Mouse (Mus musculus): ENCODE measurements around the gene Dnajb12.

Gene Dnajb12

GRCm38 (mm10) chr10:59897511-59897910 is 18.2 kb downstream of the Dnajb12 start:
- peak; percentile 68 for DNase-seq

DNA sequence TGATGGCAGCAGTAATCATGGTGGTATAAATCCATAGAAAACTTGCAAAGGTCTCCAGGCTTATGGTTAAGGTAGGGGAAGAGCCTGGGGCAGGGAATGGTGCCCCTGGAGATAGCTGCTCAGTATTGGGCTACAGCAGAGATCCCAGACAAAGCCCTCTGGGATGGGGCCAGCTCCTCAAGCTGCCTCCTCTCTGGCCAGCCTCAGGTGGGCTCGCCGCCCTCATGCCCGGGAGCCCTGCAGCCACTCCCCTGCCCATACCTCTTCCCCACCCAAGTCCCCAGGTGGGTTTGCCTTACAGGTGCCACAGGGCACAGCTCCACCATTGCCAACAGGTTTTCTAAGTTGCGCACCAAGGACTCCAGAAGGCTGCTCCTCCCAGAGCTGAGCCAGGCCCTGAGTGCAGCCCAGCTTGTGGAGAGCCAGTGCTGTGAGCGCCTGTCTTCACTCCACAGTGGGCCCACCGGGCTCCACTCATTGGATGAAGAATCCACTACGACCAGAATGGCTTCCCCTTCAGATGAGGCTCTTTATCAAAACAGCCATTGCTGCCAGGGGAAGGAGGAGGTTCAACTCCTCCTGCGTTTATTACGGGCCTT is 18.9 kb downstream of the Dnajb12 start:
- no peak for DNase-seq

- DNase-seq: no peak
These were observed 19.6 kb downstream of the Dnajb12 start for GRCm38 (mm10) chr10:59898935-59899334.

DNA sequence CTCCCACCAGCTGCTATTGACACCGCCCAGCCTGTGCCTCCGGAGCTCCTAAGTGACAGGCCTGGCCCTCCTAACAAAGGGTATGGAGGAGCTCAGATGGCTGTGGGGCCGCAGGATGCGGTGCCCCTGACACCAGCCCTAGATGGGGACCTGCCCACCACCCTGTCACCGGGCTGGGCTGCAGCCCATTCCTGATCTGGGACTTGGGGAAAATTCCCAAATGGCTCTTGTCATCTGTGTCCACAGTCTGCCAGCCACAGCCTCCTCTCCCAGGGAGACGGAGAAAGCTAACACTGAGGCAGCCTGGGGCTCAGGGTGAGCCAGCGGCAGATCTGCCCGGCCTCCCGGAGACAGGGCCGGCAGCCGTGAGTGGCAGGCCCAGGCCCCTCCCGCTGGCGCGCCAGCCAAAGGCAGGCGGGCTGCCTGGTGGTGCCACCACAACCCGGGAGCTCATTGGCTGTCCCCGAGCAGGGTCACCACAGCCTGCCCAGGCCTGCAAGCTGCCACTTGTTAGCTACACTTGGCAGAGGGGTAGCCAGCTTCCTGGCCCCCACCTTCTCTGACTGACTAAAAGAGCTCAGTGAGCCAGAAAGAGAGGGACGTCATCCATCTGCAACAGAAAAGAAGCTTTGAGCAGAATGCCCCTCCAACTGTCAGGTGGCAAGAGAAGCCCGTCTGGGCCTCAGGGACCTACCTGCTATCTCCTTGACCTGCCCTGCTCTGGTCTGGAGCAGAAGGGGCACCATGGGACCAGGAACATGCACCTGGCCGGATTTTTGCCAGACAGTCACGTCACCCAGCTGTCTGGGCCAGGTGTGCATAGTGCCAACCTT is 20.2 kb downstream of the Dnajb12 start:
- DNase-seq: peak; percentile 93

GRCm38 (mm10) chr10:59900174-59900435 is 20.7 kb downstream of the Dnajb12 start:
- no peak for DNase-seq

DNA sequence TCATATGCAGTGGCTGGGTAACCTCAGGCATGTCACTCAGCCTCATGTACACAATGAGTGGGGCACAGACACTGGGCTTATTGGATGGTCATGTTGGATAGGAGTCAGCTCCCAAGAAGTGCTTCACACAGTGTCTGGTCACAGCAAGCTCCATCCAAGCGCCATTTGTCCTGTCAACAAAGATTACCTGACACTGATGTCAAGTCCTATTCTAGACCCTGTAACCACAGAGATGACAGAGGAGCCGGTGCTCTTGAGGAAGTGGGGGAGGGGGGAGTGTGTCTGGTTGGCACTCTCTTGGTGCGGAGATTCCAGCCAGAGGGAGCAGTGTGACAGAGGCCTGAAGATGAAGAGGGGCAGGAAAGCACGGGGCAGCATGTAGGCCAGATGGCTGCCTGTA is 21.6 kb downstream of the Dnajb12 start:
- peak; percentile 78 for DNase-seq

DNA sequence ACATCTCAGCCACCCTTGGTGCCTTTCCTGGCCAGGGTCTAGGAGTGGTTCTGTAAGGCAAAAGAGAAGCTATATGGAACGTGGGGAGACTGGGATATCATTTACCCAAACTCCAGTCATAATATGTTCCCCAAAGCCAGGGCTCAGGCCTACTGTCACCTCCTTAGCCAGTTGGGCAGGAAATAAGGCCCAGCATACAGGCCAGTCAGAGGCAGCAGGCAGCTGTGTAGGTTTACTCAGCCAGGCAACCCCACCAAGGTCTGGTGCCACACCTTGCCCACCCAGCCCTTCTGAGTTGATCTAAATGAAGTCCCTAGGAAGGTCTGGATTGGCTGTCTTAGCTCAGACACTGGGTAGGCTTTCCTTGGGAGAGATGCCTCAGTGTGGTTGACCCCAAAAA is 22.1 kb downstream of the Dnajb12 start:
- DNase-seq: no peak

DNA sequence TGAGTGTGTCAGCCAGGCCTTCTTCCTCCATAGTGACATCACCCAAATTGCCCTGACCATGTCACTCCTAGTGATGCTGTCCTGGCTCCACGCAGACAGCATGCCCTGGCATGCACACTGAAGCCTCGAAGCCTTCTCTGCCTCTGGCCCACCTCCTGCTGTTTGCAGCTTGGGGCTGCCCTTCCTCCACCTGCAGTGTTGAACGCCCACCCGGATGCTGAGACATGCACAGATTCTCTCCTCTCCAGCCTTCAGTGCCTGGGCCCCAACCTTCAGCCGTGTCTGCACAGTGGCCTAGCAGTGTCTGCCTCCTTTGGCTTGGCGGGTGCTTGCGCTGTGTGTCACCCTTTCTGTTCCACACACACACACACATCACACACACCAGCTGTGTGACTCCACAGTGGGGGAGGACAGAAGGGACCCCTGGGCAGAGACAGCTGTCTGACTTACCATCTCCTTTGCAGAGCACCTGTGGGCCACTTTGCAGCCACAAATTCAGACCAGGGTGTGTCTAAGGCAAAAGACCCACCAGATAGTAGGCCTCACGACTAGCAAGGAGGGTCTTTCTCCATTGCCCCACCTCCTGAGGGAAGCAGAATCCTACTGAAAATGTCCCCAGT is 22.7 kb downstream of the Dnajb12 start:
- peak; percentile 86 for DNase-seq

DNA sequence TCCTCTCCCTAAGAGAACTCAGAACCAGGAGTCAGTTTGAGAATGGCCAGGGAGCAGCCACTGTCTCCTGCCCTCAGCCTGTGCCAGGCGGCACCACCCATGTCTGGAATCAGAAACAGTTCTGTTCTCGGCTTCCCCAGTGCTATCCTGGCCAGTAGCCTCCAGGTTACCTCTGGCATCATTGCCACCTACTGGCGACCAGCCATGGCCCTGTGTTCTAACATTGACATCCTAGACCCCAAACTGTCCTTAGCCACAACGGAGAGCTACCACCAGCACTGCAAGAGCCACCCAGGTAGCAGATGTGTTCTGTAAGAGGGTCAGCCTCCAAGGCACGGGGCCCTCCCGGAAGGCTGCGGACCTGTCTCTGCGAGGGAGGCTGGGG is 23.2 kb downstream of the Dnajb12 start:
- DNase-seq: no peak

DNA sequence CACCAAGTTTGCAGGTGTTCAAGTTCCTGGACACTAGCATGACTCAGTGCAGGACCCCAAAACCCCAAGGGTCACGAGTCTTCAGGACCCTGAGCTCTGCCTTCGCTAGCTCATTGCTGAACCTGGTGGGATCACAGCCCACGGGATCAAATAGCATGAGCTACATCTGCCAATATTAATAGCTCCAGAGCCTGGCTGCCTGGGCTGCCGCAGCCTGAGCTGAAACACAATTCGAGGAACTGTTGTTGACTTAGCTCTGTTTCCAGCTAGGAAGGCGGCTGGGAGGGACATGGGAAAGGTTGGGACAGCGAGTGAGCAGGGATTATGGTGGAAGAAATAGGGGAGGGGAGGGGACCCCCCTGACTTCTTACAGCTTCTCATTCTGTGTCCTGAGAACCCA is 23.8 kb downstream of the Dnajb12 start:
- DNase-seq: no peak

GRCm38 (mm10) chr10:59907080-59907609 is 27.8 kb downstream of the Dnajb12 start:
- peak; percentile 75 for DNase-seq

DNA sequence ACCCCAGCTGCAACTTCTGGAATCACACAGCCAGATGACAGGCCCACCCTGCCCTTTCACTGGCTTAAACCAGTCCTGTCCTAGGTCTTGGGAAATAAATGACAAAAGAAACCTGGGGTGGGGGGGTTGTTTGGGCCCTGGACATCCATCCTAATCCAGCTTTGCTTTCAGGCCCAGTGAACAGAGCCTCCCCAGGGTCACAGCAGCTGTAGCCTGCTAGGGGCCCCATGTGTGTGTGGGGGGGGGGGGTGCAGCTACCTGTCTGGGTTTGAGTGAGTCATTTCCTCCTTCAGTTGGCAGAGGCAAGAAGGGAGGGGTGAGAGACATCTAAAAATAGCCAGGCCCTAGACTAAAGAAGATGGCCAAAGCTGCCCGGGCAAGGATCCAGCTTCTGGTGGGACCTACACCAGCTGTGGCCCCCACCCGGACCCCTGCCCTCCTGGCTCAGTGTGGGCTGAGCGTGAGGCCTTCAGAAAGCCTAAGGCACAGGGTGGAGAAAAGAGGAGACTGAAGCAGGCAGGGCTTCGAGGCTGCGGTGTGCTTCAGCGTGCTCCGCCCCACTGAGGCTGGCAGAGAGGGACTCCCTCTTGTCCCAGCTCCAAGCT is 28.4 kb downstream of the Dnajb12 start:
- DNase-seq: peak; percentile 65

GRCm38 (mm10) chr10:59908776-59909315 is 29.5 kb downstream of the Dnajb12 start:
- DNase-seq: no peak

- no peak for DNase-seq
These were observed 30.0 kb downstream of the Dnajb12 start for GRCm38 (mm10) chr10:59909357-59909847.

GRCm38 (mm10) chr10:59911091-59911490 is 31.7 kb downstream of the Dnajb12 start:
- DNase-seq: peak; percentile 92

- DNase-seq: peak; percentile 53
These were observed 32.3 kb downstream of the Dnajb12 start for GRCm38 (mm10) chr10:59911561-59912198.

DNA sequence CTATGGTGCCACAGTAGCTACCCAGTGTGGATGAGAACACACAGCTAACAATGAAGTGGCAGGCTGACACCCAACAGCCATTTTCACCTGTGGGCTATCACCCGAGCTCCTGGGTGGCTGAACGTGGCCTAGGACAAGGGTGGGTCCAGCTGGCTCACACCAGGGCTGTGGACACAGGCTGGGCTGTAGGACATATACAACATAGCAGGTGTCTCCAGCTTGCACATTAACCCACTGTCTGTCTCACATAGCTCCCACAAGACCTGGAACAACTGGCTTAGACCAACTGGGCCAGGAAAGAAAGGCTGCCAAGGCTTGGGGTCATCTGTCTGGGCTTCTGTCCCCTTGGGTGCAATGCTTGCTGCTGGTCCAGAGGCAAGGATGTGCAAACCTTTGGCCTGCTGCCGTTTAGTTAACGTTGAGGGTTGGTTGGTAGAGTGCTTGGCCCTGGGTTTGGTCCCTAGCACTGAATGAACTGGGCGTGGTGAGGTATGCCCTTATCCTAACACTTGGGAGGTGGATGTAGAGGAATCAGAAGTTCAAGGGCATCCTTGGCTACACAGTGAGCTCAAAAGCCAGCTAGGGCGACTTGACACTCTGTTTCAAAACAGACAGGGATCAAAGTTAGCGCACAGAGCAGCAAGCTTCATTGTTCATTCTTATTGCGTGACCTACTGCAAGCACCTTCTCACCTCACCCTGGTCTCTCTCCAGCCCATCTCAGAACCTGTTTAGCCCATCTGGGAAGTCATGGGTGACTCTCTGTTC is 36.0 kb downstream of the Dnajb12 start:
- DNase-seq: no peak

DNA sequence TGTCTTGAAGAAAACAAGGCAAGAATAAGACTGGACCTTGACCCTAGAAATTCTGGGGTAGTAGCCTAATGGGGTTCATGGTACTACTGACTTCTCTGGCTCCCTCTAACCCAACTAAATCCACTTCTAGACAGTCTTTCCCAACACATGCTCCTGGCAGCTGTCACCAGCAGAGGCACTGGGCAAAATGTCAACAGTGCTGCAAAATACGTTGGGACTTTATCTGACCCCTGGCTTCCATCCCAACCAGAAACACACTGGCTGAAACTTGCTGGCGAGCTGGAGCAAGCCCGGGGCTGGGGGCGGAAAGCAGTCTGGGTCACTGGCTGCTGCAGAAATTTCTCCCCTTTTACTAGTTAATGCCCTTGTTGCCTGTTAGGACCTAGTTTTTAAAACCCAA is 36.8 kb downstream of the Dnajb12 start:
- DNase-seq: no peak

GRCm38 (mm10) chr10:59916649-59917048 is 37.3 kb downstream of the Dnajb12 start:
- peak; percentile 63 for DNase-seq

DNA sequence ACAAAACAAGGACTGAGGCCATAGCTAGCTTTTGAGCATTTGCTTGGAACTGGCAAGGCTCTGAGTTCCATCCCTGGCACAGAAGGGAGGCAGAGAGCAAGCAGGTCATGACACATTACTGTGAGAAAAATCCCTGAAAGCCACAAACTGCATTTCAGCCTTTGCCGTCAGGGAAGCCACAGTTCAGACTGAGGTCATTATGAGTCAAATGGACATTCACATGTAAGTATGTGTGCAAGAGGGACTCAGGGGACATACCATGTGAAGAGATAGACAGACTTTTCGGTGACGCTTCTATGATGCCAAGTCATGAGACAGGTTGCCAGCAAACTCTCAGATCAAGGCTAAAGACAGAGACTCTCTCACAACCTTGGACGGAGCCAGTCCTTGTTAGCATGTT is 38.8 kb downstream of the Dnajb12 start:
- no peak for DNase-seq

DNA sequence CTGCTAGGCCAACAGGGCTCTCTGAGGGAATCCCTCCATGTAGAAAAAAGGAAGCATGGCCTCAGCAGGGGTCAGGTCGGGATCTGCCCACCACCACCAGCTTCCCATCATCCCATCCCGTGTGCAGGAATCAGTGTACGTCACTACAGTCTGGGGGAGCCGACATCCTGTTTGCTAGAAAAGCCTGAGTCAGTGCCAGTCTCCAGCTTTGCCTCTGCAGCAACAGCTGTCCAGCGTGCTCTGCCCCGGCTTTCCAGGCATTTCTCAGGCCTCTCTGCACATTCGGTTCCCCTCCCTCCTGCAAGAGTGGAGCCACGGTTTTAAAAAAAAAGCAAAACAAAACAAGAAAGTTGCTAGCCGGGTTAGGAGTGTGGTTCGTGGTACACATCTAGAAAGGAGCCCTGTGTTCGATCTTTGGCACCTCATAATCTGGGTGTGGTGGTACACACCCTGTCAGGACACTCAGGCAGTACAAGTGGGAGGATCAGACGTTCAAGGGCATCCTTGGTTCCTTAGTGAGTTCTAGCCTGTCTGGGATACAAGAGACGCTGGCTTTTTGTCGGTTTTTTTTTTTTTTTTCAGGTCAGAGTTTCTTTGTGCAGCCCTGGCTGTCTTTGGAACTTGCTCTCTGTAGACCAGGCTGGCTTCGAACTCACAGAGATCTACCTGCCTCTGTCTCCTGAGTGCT is 40.3 kb downstream of the Dnajb12 start:
- no peak for DNase-seq
